Mouse (Mus musculus) layer of hippocampus, postnatal 14 days (tissue): Measurements from ENCODE around the gene Otoa. TPM values are rescaled to one million over a fixed set of nuclear protein-coding genes. Genes with fewer than 3 reads are reported as not detected.

Source experiments
- DNase-seq, 2 experiments: peaks; one replicate each; pipeline ENCODE4 v3.0.0; 2021 to 2022; ENCODE audit warnings: low spot score in 2 of 2, mixed read lengths in 1 of 2
- long read RNA-seq, 2 experiments: library from polyadenylated mRNA; stranded (forward); transcript quantifications; one replicate each; pipeline ENCODE4 v2.0.0; 2021
- total RNA-seq, 2 experiments: library from RNA; stranded (reverse); gene quantifications; 2 replicates each; pipeline ENCODE4 v1.2.3; 2021

The Otoa gene
- 1 to 10 TPM; 1.2 to 2.8 TPM for total RNA-seq
- long read RNA-seq, experiment 1: 0 reads
- long read RNA-seq, experiment 2: 0 reads

GRCm38 (mm10) chr7:121081350-121081749, at the start of gene Otoa:
Otoa (plus strand) TSS chr7:121081650.
- DNase-seq: no peak

GRCm38 (mm10) chr7:121033856-121034652, 47.4 kb upstream of the Otoa start, which contains the start of gene Mettl9:
Mettl9 (plus strand) TSS chr7:121034445.
- peak; percentile 90 to 94 for DNase-seq

GRCm38 (mm10) chr7:121034701-121035141, 46.7 kb upstream of the Otoa start:
- no peak for DNase-seq

- DNase-seq: peak; percentile 15 to 21
Measured at GRCm38 (mm10) chr7:121035161-121035721, 46.2 kb upstream of the Otoa start.

GRCm38 (mm10) chr7:121040595-121040994, 40.9 kb upstream of the Otoa start:
- no peak for DNase-seq

GRCm38 (mm10) chr7:121041989-121042388, 39.5 kb upstream of the Otoa start:
- DNase-seq: no peak

- DNase-seq: no peak
Measured at GRCm38 (mm10) chr7:121043004-121043403, 38.4 kb upstream of the Otoa start.

- no peak for DNase-seq
Measured at GRCm38 (mm10) chr7:121043510-121043909, 37.9 kb upstream of the Otoa start.

GRCm38 (mm10) chr7:121044251-121044650, 37.2 kb upstream of the Otoa start:
- DNase-seq: no peak

GRCm38 (mm10) chr7:121045671-121046453, 35.6 kb upstream of the Otoa start:
- no peak for DNase-seq

- no peak for DNase-seq
Measured at GRCm38 (mm10) chr7:121047624-121048023, 33.8 kb upstream of the Otoa start.

GRCm38 (mm10) chr7:121053071-121053470, 28.4 kb upstream of the Otoa start:
- no peak for DNase-seq

GRCm38 (mm10) chr7:121059477-121060218, 21.8 kb upstream of the Otoa start:
- DNase-seq: no peak

- DNase-seq: peak in 1 of 2 experiments; percentile 45
Measured at GRCm38 (mm10) chr7:121064309-121064708, 17.1 kb upstream of the Otoa start.

GRCm38 (mm10) chr7:121071276-121071675, 10.2 kb upstream of the Otoa start:
- no peak for DNase-seq

- no peak for DNase-seq
Measured at GRCm38 (mm10) chr7:121072506-121072905, 8.9 kb upstream of the Otoa start.

- no peak for DNase-seq
Measured at GRCm38 (mm10) chr7:121074281-121074680, 7.2 kb upstream of the Otoa start, which contains the start of gene Igsf6. Igsf6 (minus strand) TSS chr7:121074572.

- DNase-seq: no peak
Measured at GRCm38 (mm10) chr7:121074801-121075400, 6.5 kb upstream of the Otoa start.

GRCm38 (mm10) chr7:121075416-121075815, 6.0 kb upstream of the Otoa start:
- DNase-seq: no peak

- DNase-seq: no peak
Measured at GRCm38 (mm10) chr7:121077311-121077710, 4.1 kb upstream of the Otoa start.
